Mouse (Mus musculus) limb, embryonic 14.5 days (tissue): ENCODE results near the gene Nfatc4. TPM values are rescaled to one million over a fixed set of nuclear protein-coding genes. Genes with fewer than 3 reads are reported as not detected.

Source experiments
- ATAC-seq: fragments of 200-750 bp; cut with Nextera tagmentation; 2 replicates; pipeline ENCODE4 v1.8.0; 2017; ENCODE audit warnings: low read depth, moderate number of reproducible peaks, moderate TSS enrichment; ENCODE audit not compliant: low FRiP score
- DNase-seq: peaks from one replicate; pipeline ENCODE4 v3.0.0-alpha.2; 2015; ENCODE audit warnings: low spot score
- H3K27ac ChIP-seq: fragments of 300-500 bp; sonication (generic); replicated peaks from 2 replicates; pipeline ENCODE4 v1.5.1; 2014; ENCODE audit warnings: low read depth, mild to moderate bottlenecking, low read length, moderate library complexity, mixed read lengths
- H3K27me3 ChIP-seq: fragments of 300-500 bp; sonication (generic); 2 replicates; pipeline ENCODE4 v1.6.1; 2014; ENCODE audit warnings: low read length, mixed read lengths; ENCODE audit not compliant: control insufficient read depth, insufficient read depth
- H3K36me3 ChIP-seq: fragments of 300-500 bp; sonication (generic); 2 replicates; pipeline ENCODE4 v1.6.1; 2014; ENCODE audit warnings: mild to moderate bottlenecking, low read length, moderate library complexity, mixed read lengths; ENCODE audit not compliant: control insufficient read depth, insufficient read depth
- H3K4me1 ChIP-seq: fragments of 300-500 bp; sonication (generic); 2 replicates; pipeline ENCODE4 v1.6.1; 2014; ENCODE audit warnings: antibody characterized with exemption, low read length, mixed read lengths; ENCODE audit not compliant: control insufficient read depth, insufficient read depth
- H3K4me2 ChIP-seq: fragments of 300-500 bp; sonication (generic); replicated peaks from 2 replicates; pipeline ENCODE4 v1.6.1; 2014; ENCODE audit warnings: low read depth, mild to moderate bottlenecking, low read length, moderate library complexity; ENCODE audit not compliant: severe bottlenecking
- H3K4me3 ChIP-seq: fragments of 300-500 bp; sonication (generic); replicated peaks from 2 replicates; pipeline ENCODE4 v1.5.1; 2014; ENCODE audit warnings: low read length
- H3K9ac ChIP-seq: fragments of 300-500 bp; sonication (generic); 2 replicates; pipeline ENCODE4 v1.6.1; 2014; ENCODE audit warnings: mild to moderate bottlenecking, low read depth, low read length, moderate library complexity; ENCODE audit not compliant: severe bottlenecking
- H3K9me3 ChIP-seq: fragments of 300-500 bp; sonication (generic); 2 replicates; pipeline ENCODE4 v1.6.1; 2016; ENCODE audit warnings: low read length; ENCODE audit not compliant: control insufficient read depth
- POLR2A ChIP-seq: fragments of 200-500 bp; IDR thresholded peaks from 2 replicates; pipeline ENCODE4 v1.8.0; 2012; ENCODE audit warnings: inconsistent platforms, mild to moderate bottlenecking, moderate library complexity, borderline replicate concordance; ENCODE audit not compliant: insufficient read depth, insufficient read length; ENCODE audit errors: extremely low read depth
- WGBS: fragments of 180-500 bp; shearing (Covaris S2); extraction: QIAGEN DNeasy Blood & Tissue Kit; methylation state at CpG from one replicate; pipeline ENCODE4 v1.1.7; 2014; 5-methylcytosine and 5-hydroxymethylcytosine counted together
- polyA plus RNA-seq, 2 experiments: library from polyadenylated mRNA; depleted of rRNA in 1 of 2; stranded (reverse) in 1 of 2; unstranded in 1 of 2; fragments of >200 nt; fragmentation: Nextera tagmentation in 1 of 2; extraction: Ambion mirVana in 1 of 2; gene quantifications; 2 replicates each; pipeline versions ENCODE4 v1.2.1 to v1.2.3; 2012 to 2014

Gene Nfatc4
- polyA plus RNA-seq, 2 experiments = 83.5 to 171 TPM

DNA sequence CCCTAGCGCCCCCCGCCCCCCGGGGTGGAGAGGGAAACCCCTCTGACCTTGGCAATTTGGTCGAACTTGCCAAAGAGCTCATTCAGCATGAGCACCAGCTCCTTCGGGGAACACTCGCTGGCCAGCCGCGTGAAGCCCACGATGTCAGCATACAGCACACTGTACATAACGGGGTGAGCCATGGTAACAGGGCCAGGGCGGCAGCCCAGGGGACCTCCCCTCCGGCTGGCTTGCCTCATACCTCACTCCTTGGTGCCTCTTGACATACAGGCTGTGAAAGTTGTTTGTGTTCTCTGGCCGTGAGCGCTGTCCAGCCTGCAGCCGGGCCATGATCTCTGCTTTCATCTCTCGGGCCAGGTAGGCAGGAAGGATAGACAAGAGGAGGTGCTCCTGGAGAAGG lies 43.3 kb upstream of the Nfatc4 start:
- Histone ChIP-seq H3K36me3 (peaks cover 17% of the 10 kb centered on the region; the same call in 1 of the 2 replicates), H3K4me3 (no peak overlapping the region), H3K27ac (no peak overlapping the region), H3K27me3 (no peaks in the 10 kb centered on the region), H3K4me1 (peaks cover 19% of the 10 kb centered on the region), H3K9me3 (no peaks in the 10 kb centered on the region), H3K4me2 (no peak overlapping the region), H3K9ac (no peak overlapping the region)
- no peak for TF ChIP-seq POLR2A
- no peak for DNase-seq
- 60% methylated on average over 16 of the region's 16 CpGs for WGBS
- ATAC-seq = no peak

GRCm38 (mm10) chr14:55780736-55781135 lies 42.2 kb upstream of the Nfatc4 start:
- no peaks in the 10 kb centered on the region for H3K9me3 ChIP-seq
- H3K27ac ChIP-seq = no peak overlapping the region
- no peak overlapping the region for H3K4me3 ChIP-seq
- no peak overlapping the region for H3K9ac ChIP-seq
- H3K36me3 ChIP-seq = peaks cover 15% of the 10 kb centered on the region; the same call in 1 of the 2 replicates
- no peak overlapping the region for H3K4me2 ChIP-seq
- peaks cover 19% of the 10 kb centered on the region for H3K4me1 ChIP-seq
- DNase-seq = no peak
- ATAC-seq = no peak
- 81% methylated on average over 11 of the region's 11 CpGs for WGBS
- no peak for TF ChIP-seq POLR2A
- H3K27me3 ChIP-seq = peaks cover 5% of the 10 kb centered on the region; the same call in 1 of the 2 replicates

DNA sequence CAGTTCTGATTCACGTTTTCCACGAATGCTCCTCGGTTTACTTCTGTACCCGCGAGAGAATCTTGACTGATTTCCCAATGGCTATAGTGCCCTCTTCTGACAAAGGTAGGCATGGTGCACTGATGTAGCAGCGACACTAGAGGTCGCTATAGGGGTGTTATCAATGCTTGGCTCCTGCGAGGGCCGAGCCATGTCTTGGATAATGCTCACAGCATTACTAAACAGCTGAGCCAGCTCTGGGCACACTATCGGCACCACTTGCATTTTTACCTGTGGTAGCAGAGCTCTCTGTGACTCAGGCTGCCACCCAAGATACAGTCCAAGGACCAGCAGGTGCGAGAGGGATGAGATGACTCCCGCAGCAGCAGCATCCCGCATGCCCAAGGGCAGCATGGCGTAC lies 41.6 kb upstream of the Nfatc4 start:
- H3K9me3 ChIP-seq = no peaks in the 10 kb centered on the region
- WGBS = 14% methylated on average over 14 of the region's 14 CpGs
- H3K4me3 ChIP-seq = peak overlapping the region; percentile 15; the same call in 1 of the 2 replicates
- H3K9ac ChIP-seq = no peak overlapping the region
- DNase-seq (peak; percentile 90), ATAC-seq (peak; percentile 59; the same call in 1 of the 2 replicates)
- H3K36me3 ChIP-seq = peaks cover 17% of the 10 kb centered on the region; the same call in 1 of the 2 replicates
- H3K27me3 ChIP-seq = peaks cover 5% of the 10 kb centered on the region; the same call in 1 of the 2 replicates
- no peak for TF ChIP-seq POLR2A
- H3K4me2 ChIP-seq = peak overlapping the region; percentile 44
- H3K4me1 ChIP-seq = peaks cover 19% of the 10 kb centered on the region
- H3K27ac ChIP-seq = no peak overlapping the region

- DNase-seq = no peak
- WGBS = 37% methylated on average over 9 of the region's 9 CpGs
- H3K27me3 ChIP-seq = peaks cover 12% of the 10 kb centered on the region; the same call in 1 of the 2 replicates
Measured at GRCm38 (mm10) chr14:55782361-55782960, 40.5 kb upstream of the Nfatc4 start.

DNA sequence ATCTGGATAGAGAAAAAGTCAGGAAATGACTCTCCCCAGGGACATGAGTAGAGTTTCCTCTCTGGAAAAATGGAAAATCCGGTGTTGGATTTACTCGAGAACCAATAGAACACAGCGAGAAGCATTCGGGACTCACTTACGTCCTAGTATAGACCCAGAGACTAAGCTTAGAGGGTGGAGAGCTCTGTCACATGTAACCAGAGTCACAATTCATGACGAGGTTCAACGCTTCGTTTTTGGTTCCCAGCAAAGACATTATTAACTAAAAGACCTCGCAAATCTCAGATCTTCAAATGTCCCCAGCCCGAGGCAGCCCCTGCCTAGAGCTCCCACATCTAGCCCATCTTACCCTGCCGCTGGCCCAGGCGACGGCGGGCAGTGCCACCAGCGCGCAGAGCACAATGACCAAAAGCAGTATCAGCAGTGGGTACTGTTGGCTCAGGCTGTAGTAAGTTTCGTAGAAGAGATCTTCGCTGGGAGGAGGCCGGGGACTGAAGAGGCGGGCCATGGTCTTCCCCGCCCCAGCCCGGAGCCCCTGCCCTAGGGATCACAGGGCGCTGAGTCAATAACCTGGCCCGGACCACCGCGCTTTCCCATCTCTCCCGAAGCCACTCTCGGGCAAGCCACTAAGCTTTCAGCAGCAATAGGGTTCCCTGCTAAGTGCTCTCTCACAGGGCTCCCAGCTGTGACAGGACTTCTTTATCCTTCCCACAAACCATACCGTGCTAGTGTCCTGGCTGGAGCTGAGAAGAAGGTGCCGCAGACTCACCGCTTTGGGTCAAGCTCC lies 39.6 kb upstream of the Nfatc4 start:
- ATAC-seq (peak; percentile 74), DNase-seq (peak; percentile 93)
- peak overlapping the region; percentile 64 for H3K9ac ChIP-seq
- peaks cover 13% of the 10 kb centered on the region; the same call in 1 of the 2 replicates for H3K36me3 ChIP-seq
- peaks cover 19% of the 10 kb centered on the region for H3K4me1 ChIP-seq
- H3K27ac ChIP-seq = peak overlapping the region; percentile 65
- peaks cover 15% of the 10 kb centered on the region; the same call in 1 of the 2 replicates for H3K27me3 ChIP-seq
- no peak for TF ChIP-seq POLR2A
- peak overlapping the region; percentile 81 for H3K4me2 ChIP-seq
- WGBS = 2% methylated on average over 31 of the region's 31 CpGs
- peak overlapping the region; percentile 49 for H3K4me3 ChIP-seq
- H3K9me3 ChIP-seq = no peaks in the 10 kb centered on the region

More at GRCm38 (mm10) chr14:55782361-55782960, 40.5 kb upstream of the Nfatc4 start:
- ATAC-seq = no peak
- peak overlapping the region; percentile 49 for H3K4me3 ChIP-seq
- H3K36me3 ChIP-seq = peaks cover 14% of the 10 kb centered on the region; the same call in 1 of the 2 replicates
- TF ChIP-seq POLR2A = no peak
- H3K9me3 ChIP-seq = no peaks in the 10 kb centered on the region
- H3K4me1 ChIP-seq = peaks cover 19% of the 10 kb centered on the region
- H3K4me2 ChIP-seq = peak overlapping the region; percentile 81
- peak overlapping the region; percentile 65 for H3K27ac ChIP-seq
- peak overlapping the region; percentile 45 for H3K9ac ChIP-seq
